In the genomic region with DNA sequence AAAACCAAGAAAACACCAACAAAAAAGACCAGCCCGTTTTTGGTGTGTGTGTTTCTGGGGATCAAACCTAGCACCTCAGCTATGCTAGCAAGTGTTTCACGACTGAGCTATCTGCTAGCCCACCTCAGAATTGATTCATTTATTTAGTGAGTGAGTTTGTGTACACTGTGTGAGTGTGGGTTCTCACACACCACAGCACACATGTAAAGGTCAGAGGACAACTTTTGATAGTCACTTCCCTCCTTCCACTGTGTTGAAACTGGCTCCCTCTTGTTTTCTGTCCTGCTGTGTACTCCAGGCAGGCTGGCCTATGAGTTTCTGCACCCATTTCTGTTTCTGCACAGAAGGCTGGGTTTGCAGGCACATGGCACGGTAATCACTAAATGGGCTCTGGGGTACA, we compare ENCODE assay signal across 29 mouse cellular contexts.
"Had no signal": no experiment of that assay in that cellular context is flagged by ENCODE, and none has a peak within 500 bp of the region (broad histone marks: within the 10 kb centered on the region; RNA-seq: fewer than 3 reads in every experiment).

No protein-coding gene starts in this region.

- H3K4me3 ChIP-seq: left cerebral cortex, adult 2 months; limb, embryonic 10.5 days; limb, embryonic 12.5 days; limb, embryonic 13.5 days; limb, embryonic 15.5 days; liver, embryonic 13.5 days; lung, embryonic 15.5 days; megakaryocyte, embryonic 14.5 days; midbrain, embryonic 10.5 days; midbrain, embryonic 12.5 days; midbrain, embryonic 13.5 days; midbrain, embryonic 15.5 days; myocyte; neural tube, embryonic 12.5 days had no signal

- H3K27ac ChIP-seq: left cerebral cortex, adult 2 months; limb, embryonic 10.5 days; limb, embryonic 12.5 days; limb, embryonic 13.5 days; limb, embryonic 15.5 days; liver, embryonic 13.5 days; liver, embryonic 14.5 days; lung, embryonic 15.5 days; macrophage; midbrain, embryonic 10.5 days; midbrain, embryonic 12.5 days; midbrain, embryonic 13.5 days; midbrain, embryonic 15.5 days; neural tube, embryonic 12.5 days had no signal

- H3K4me1 ChIP-seq: limb, embryonic 10.5 days; limb, embryonic 12.5 days; limb, embryonic 13.5 days; limb, embryonic 15.5 days; liver, embryonic 13.5 days; lung, embryonic 15.5 days; midbrain, embryonic 10.5 days; midbrain, embryonic 12.5 days; midbrain, embryonic 13.5 days; midbrain, embryonic 15.5 days; neural tube, embryonic 12.5 days had no signal

- H3K27me3 ChIP-seq: limb, embryonic 12.5 days; limb, embryonic 13.5 days; limb, embryonic 15.5 days; liver, embryonic 13.5 days; lung, embryonic 15.5 days; megakaryocyte, embryonic 14.5 days; midbrain, embryonic 12.5 days; midbrain, embryonic 13.5 days; midbrain, embryonic 15.5 days; neural tube, embryonic 12.5 days had no signal

- ATAC-seq: lung, postnatal 0 days; midbrain, embryonic 13.5 days; midbrain, embryonic 15.5 days; midbrain, embryonic 16.5 days had no signal

- H3K9me3 ChIP-seq: limb, embryonic 10.5 days; limb, embryonic 12.5 days; limb, embryonic 13.5 days; limb, embryonic 15.5 days; liver, embryonic 13.5 days; lung, embryonic 15.5 days; megakaryocyte, embryonic 14.5 days; midbrain, embryonic 10.5 days; midbrain, embryonic 12.5 days; midbrain, embryonic 13.5 days; midbrain, embryonic 15.5 days; neural tube, embryonic 12.5 days had no signal

- DNase-seq: layer of hippocampus, postnatal 36 days; left cerebral cortex, postnatal 4 days; liver, embryonic 13.5 days; lung, adult 18-20 months; lung, adult 2 months; lung, embryonic 14.5 days; lung, postnatal 10 days; lung, postnatal 14 days; lung, postnatal 36 days; lung, postnatal 4 days; midbrain, embryonic 14.5 days had no signal

- H3K9ac ChIP-seq: limb, embryonic 12.5 days; limb, embryonic 13.5 days; limb, embryonic 15.5 days; liver, embryonic 13.5 days; liver, embryonic 14.5 days; lung, embryonic 14.5 days; lung, embryonic 15.5 days; midbrain, embryonic 12.5 days; midbrain, embryonic 13.5 days; midbrain, embryonic 15.5 days; neural tube, embryonic 12.5 days had no signal

- H3K4me2 ChIP-seq: limb, embryonic 12.5 days; limb, embryonic 13.5 days; limb, embryonic 15.5 days; liver, embryonic 13.5 days; lung, embryonic 14.5 days; lung, embryonic 15.5 days; midbrain, embryonic 11.5 days; midbrain, embryonic 12.5 days; midbrain, embryonic 13.5 days; midbrain, embryonic 15.5 days; neural tube, embryonic 12.5 days had no signal
